Mouse (Mus musculus): ENCODE measurements at regions not wholly inside any gene's neighbourhood (a gene's known extent, or its start where the extent isn't known, plus 50 kb on each side); places are given as distances from the start of the nearest gene placed in this dataset.
"Not testable (repeated sequence)": the region's sequence is repeated elsewhere in the genome, so short reads cannot be mapped to it uniquely, and the experiment has no call there.

DNA sequence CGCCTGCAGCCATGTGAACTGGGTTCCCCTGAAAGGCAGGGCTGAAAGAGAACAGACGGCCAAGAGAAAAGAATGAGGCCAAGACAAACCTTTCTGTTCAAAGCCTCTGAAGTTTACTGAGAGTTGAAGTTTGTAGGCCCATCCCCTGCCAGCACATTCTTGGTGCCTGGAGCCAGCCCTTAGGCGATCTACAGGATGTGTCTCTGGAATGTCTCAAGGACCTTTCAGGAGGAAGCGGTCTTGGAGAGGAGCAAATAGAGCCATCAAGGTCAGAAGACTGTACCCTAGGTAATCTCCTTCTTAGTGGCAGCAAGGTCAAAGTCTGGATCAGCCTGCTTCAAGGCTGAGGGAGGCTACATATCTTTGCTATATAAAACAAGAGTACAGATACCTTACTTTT is 350.3 kb downstream of the Gm8797 start:
- H3K27ac ChIP-seq (ENCODE audit: control insufficient read depth, insufficient read depth, low read depth, low read length): no peak overlapping the region
- TF ChIP-seq POLR2A (IDR thresholded peaks at IDR 0.05; ENCODE audit: control insufficient read depth, low read depth, low read length) (no peak), CTCF (IDR thresholded peaks at IDR 0.05; ENCODE audit: control insufficient read depth, insufficient read depth, insufficient replicate concordance, low read depth, low read length) (no peak)
- H3K4me1 ChIP-seq (ENCODE audit: control insufficient read depth, insufficient read depth, low read length): no peaks in the 10 kb centered on the region
- no peak overlapping the region for H3K4me3 ChIP-seq (ENCODE audit: control insufficient read depth, low read depth, low read length)
- no peaks in the 10 kb centered on the region for H3K27me3 ChIP-seq (ENCODE audit: control insufficient read depth, insufficient read depth, low read length)
- no peaks in the 10 kb centered on the region for H3K36me3 ChIP-seq (ENCODE audit: control insufficient read depth, insufficient read depth, low read length)

DNA sequence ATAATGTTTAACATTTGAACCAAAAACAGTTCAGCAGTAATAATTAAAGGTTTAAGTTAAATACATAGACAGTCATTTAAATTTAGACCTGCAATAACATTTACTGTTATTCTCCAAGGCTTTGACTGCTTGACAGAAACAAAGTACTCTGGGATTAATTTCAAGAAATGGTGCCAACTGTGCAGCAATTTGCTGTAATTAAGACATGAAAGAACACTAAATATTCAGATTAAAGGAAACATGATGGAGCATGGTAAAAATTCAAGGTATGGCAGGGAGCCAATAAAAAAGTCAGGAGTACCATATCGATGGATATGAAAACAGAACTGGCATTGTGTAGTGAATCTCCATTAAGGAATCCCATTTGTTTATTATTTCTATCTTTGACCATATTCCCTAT is 352.3 kb downstream of the Gm8797 start:
- Histone ChIP-seq H3K36me3 (ENCODE audit: control insufficient read depth, insufficient read depth, low read length) (no peaks in the 10 kb centered on the region), H3K4me1 (ENCODE audit: control insufficient read depth, insufficient read depth, low read length) (no peaks in the 10 kb centered on the region), H3K27ac (ENCODE audit: control insufficient read depth, insufficient read depth, low read depth, low read length) (no peak overlapping the region), H3K27me3 (ENCODE audit: control insufficient read depth, insufficient read depth, low read length) (no peaks in the 10 kb centered on the region), H3K4me3 (ENCODE audit: control insufficient read depth, low read depth, low read length) (no peak overlapping the region)
- TF ChIP-seq CTCF (IDR thresholded peaks at IDR 0.05; ENCODE audit: control insufficient read depth, insufficient read depth, insufficient replicate concordance, low read depth, low read length) (no peak), POLR2A (IDR thresholded peaks at IDR 0.05; ENCODE audit: control insufficient read depth, low read depth, low read length) (no peak)

DNA sequence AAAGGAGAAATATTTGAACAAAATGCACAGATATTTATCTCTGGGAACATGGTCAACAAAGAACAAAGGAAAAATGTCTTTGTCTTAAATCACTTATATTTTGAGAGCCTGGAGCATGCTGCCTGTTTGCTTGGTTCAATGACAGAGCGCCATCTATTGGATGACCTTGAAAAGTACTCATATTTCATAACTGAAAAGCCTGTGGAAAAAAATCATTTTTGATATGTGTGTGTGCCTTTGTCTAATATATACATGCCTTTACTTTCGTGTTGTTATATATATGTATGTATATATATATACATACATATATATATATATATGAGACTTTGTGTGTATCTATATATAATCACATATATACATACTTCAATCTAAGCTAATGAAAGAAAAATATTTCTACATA is 356.1 kb downstream of the Gm8797 start:
- Histone ChIP-seq H3K36me3 (ENCODE audit: control insufficient read depth, insufficient read depth, low read length) (no peaks in the 10 kb centered on the region), H3K27ac (ENCODE audit: control insufficient read depth, insufficient read depth, low read depth, low read length) (no peak overlapping the region), H3K4me3 (ENCODE audit: control insufficient read depth, low read depth, low read length) (no peak overlapping the region), H3K27me3 (ENCODE audit: control insufficient read depth, insufficient read depth, low read length) (no peaks in the 10 kb centered on the region), H3K4me1 (ENCODE audit: control insufficient read depth, insufficient read depth, low read length) (no peaks in the 10 kb centered on the region)
- no peak for TF ChIP-seq POLR2A (IDR thresholded peaks at IDR 0.05; ENCODE audit: control insufficient read depth, low read depth, low read length)
- no peak for TF ChIP-seq CTCF (IDR thresholded peaks at IDR 0.05; ENCODE audit: control insufficient read depth, insufficient read depth, insufficient replicate concordance, low read depth, low read length)

DNA sequence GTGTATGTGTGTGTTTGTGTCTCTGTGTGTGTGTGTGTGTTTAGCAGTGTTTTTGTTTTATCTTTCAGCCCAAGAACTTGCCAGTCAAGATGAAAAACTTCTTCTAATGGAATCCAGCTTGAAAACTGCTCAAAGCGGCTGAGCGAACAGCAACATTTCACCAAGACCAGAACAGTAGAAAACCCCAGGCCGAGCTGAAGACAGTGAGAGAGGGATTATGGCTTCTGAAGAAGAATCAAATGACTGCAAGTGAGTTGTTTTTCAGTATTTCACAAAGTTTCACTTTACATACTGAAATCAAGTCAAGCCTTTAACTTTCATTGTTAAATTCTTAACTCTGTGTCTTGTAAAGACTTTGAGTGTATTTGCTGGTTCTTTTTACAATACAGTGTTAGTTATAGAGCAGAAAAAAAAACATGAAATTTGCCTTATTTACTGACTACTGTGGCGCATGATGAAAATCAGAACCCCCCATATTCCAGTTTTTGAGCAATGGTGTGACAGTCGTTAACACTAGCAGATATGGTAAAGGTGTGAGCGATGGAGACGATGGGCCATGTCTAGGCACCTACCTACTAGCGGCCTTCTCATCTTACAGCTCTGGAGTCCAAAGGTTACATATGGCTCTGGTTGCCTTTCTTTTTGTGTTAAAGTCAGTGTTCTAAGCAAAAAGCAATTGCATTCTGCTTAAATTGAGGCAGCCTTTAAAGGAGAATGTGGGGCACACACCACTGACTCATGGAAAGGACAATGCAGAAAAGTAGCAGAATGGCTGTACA is 357.0 kb downstream of the Gm8797 start:
- Histone ChIP-seq H3K36me3 (ENCODE audit: control insufficient read depth, insufficient read depth, low read length) (no peaks in the 10 kb centered on the region), H3K4me3 (ENCODE audit: control insufficient read depth, low read depth, low read length) (no peak overlapping the region), H3K4me1 (ENCODE audit: control insufficient read depth, insufficient read depth, low read length) (no peaks in the 10 kb centered on the region), H3K27me3 (ENCODE audit: control insufficient read depth, insufficient read depth, low read length) (no peaks in the 10 kb centered on the region), H3K27ac (ENCODE audit: control insufficient read depth, insufficient read depth, low read depth, low read length) (no peak overlapping the region)
- TF ChIP-seq CTCF (IDR thresholded peaks at IDR 0.05; ENCODE audit: control insufficient read depth, insufficient read depth, insufficient replicate concordance, low read depth, low read length) (no peak), POLR2A (IDR thresholded peaks at IDR 0.05; ENCODE audit: control insufficient read depth, low read depth, low read length) (no peak)

DNA sequence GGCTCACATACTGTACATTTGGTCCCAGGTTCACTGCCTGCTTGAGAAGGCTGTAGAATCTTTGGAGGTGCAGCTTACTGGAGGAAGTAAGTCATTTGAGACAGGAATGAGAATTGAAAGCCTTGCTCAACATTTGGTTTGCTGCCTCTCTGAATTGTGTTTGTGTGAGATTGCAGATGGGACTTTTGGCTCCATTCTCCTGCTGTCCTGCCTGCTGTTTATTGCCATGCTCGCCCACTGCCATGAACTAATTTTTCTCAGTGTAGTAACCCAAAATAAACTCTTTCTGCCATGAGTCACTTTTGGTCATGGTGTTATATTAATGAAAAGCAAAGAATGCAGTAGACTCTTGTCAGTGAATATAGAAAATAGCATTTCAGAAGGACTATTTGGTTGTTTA is 368.1 kb downstream of the Gm8797 start:
- Histone ChIP-seq H3K4me3 (ENCODE audit: control insufficient read depth, low read depth, low read length) (no peak overlapping the region), H3K27ac (ENCODE audit: control insufficient read depth, insufficient read depth, low read depth, low read length) (no peak overlapping the region), H3K4me1 (ENCODE audit: control insufficient read depth, insufficient read depth, low read length) (no peaks in the 10 kb centered on the region), H3K27me3 (ENCODE audit: control insufficient read depth, insufficient read depth, low read length) (no peaks in the 10 kb centered on the region), H3K36me3 (ENCODE audit: control insufficient read depth, insufficient read depth, low read length) (no peaks in the 10 kb centered on the region)
- TF ChIP-seq POLR2A (IDR thresholded peaks at IDR 0.05; ENCODE audit: control insufficient read depth, low read depth, low read length) (no peak), CTCF (IDR thresholded peaks at IDR 0.05; ENCODE audit: control insufficient read depth, insufficient read depth, insufficient replicate concordance, low read depth, low read length) (no peak)

DNA sequence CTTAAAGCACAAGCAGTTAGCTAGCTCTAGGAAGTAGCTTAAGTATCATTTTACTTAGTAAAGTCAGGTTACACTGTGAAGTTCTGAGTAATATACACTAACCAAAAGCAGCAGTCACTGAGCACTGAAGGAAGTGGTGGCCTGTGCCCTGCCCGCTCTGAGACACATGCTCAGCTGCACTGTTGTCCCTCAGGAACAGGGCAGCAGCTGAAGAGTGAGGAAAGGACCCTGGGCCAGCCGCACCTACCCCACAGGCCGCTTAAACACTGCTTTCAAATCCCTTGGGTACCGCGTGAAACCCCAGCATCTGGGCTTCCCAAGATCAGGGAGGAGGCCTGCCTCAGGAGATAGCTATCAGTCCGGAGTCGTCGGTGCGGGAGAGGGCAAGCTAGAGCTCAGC is 385.1 kb downstream of the Gm8797 start:
- H3K4me3 ChIP-seq (ENCODE audit: control insufficient read depth, low read depth, low read length): peak overlapping the region; percentile 89
- not testable (repeated sequence) for H3K4me1 ChIP-seq (ENCODE audit: control insufficient read depth, insufficient read depth, low read length); H3K36me3 ChIP-seq (ENCODE audit: control insufficient read depth, insufficient read depth, low read length); H3K27ac ChIP-seq (ENCODE audit: control insufficient read depth, insufficient read depth, low read depth, low read length); H3K27me3 ChIP-seq (ENCODE audit: control insufficient read depth, insufficient read depth, low read length)

DNA sequence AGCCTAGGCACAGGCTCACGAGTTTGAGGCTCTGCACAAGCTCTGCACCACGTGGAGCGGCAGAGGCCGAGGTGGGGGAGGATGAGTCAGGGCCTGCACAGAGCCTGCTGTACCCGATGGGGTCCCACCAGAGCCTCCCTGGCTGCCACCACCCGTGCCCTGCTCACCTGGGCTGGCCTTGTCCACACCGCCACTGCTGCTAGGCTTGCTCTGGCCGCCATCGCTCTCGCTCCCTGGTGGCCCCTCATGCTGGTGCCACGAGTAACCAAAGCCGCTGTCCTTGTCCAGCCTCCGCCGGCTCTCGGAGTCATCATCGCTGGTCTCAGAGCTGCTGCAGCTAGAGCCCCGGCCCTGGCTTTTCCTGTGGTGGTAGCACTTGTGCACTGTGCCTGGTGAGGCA is 386.8 kb downstream of the Gm8797 start:
- Histone ChIP-seq H3K36me3 (ENCODE audit: control insufficient read depth, insufficient read depth, low read length) (no peaks in the 10 kb centered on the region), H3K4me3 (ENCODE audit: control insufficient read depth, low read depth, low read length) (peak overlapping the region; percentile 89), H3K4me1 (ENCODE audit: control insufficient read depth, insufficient read depth, low read length) (no peaks in the 10 kb centered on the region), H3K27me3 (ENCODE audit: control insufficient read depth, insufficient read depth, low read length) (no peaks in the 10 kb centered on the region), H3K27ac (ENCODE audit: control insufficient read depth, insufficient read depth, low read depth, low read length) (peak overlapping the region; percentile 14; the same call in 1 of the 2 replicates)
- TF ChIP-seq POLR2A (IDR thresholded peaks at IDR 0.05; ENCODE audit: control insufficient read depth, low read depth, low read length): no peak
- TF ChIP-seq CTCF (IDR thresholded peaks at IDR 0.05; ENCODE audit: control insufficient read depth, insufficient read depth, insufficient replicate concordance, low read depth, low read length): no peak

DNA sequence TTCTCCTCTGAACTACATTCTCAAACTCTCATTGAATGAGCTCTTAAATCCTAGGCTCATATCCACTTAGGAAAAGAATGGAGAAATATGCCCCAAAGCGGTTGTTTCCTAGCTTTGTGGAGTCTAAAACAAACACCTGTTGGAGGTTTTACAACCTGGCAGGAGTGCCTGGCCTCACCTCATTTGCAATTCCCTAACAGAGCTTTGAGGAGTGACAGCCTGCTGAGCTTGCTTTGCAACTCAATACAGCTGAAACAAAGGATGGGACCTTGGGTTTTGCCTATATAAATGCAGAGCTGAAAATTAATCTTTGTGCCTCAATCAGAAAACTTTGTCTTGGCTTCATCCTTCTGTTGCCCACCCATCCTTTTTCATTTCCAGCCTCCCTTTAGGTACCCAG is 423.2 kb downstream of the Gm8797 start:
- Histone ChIP-seq H3K27ac (ENCODE audit: control insufficient read depth, insufficient read depth, low read depth, low read length) (no peak overlapping the region), H3K4me1 (ENCODE audit: control insufficient read depth, insufficient read depth, low read length) (no peaks in the 10 kb centered on the region), H3K4me3 (ENCODE audit: control insufficient read depth, low read depth, low read length) (no peak overlapping the region), H3K36me3 (ENCODE audit: control insufficient read depth, insufficient read depth, low read length) (no peaks in the 10 kb centered on the region), H3K27me3 (ENCODE audit: control insufficient read depth, insufficient read depth, low read length) (no peaks in the 10 kb centered on the region)
- TF ChIP-seq CTCF (IDR thresholded peaks at IDR 0.05; ENCODE audit: control insufficient read depth, insufficient read depth, insufficient replicate concordance, low read depth, low read length) (no peak), POLR2A (IDR thresholded peaks at IDR 0.05; ENCODE audit: control insufficient read depth, low read depth, low read length) (no peak)
